Mouse (Mus musculus): Measurements from ENCODE around the gene Parp3. TPM values are rescaled to one million over a fixed set of nuclear protein-coding genes. Genes with fewer than 3 reads are reported as not detected.

The Parp3 gene
- polyA plus RNA-seq, 1 experiment from 2014 or later = 1.7 TPM

- WGBS = 89% methylated on average over 16 of the region's 16 CpGs
- Histone ChIP-seq H3K27me3 (ENCODE audit: insufficient read depth, poor library complexity, severe bottlenecking) (peaks cover 11% of the 10 kb centered on the region; the same call in 1 of the 2 replicates), H3K4me1 (peaks cover 59% of the 10 kb centered on the region)
These were observed 3.5 kb downstream of the Parp3 start for GRCm38 (mm10) chr9:106473081-106473752.

GRCm38 (mm10) chr9:106472321-106472720 lies 4.4 kb downstream of the Parp3 start:
- H3K27me3 ChIP-seq (ENCODE audit: insufficient read depth, poor library complexity, severe bottlenecking) = peaks cover 11% of the 10 kb centered on the region; the same call in 1 of the 2 replicates
- WGBS = 50% methylated on average over 4 of the region's 4 CpGs
- H3K36me3 ChIP-seq = no peaks in the 10 kb centered on the region
- peaks cover 51% of the 10 kb centered on the region for H3K4me1 ChIP-seq
- DNase-seq (ENCODE audit: low spot score) = no peak
- H3K4me3 ChIP-seq = no peak overlapping the region
- peak overlapping the region; percentile 76 for H3K27ac ChIP-seq
- H3K9me3 ChIP-seq = no peaks in the 10 kb centered on the region

More at GRCm38 (mm10) chr9:106473081-106473752, 3.5 kb downstream of the Parp3 start:
- Histone ChIP-seq H3K9me3 (no peaks in the 10 kb centered on the region), H3K4me3 (no peak overlapping the region), H3K27ac (peak overlapping the region; percentile 76; the same call in 1 of the 2 replicates), H3K36me3 (no peaks in the 10 kb centered on the region)
- DNase-seq (ENCODE audit: low spot score) = no peak

DNA sequence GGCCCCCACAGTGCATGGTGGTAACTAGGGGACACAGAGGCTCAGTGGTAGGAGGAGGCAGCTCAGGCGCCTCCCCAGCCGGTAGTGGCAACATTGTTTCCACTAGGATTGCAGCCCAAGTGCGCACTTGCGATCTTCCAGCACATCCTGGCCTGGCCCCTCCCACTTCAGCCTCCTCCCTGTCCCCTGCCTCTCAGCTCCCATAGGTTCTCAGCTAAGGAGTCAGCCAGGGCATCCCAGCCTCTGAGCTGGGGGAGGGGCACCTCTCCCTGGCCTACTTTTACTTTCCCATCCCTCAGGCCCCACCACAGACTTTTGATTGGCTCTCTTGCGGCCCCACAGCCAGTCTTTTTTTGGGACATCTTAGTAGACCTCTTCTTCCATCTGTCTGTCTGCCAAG lies 4.9 kb downstream of the Parp3 start:
- peak overlapping the region; percentile 44 for H3K4me3 ChIP-seq
- no peaks in the 10 kb centered on the region for H3K36me3 ChIP-seq
- H3K4me1 ChIP-seq = peaks cover 51% of the 10 kb centered on the region
- peak overlapping the region; percentile 76 for H3K27ac ChIP-seq
- H3K27me3 ChIP-seq (ENCODE audit: insufficient read depth, poor library complexity, severe bottlenecking) = peaks cover 14% of the 10 kb centered on the region; the same call in 1 of the 2 replicates
- H3K9me3 ChIP-seq = no peaks in the 10 kb centered on the region
- 9% methylated on average over 5 of the region's 5 CpGs for WGBS
- peak; percentile 87 for DNase-seq (ENCODE audit: low spot score)

- H3K27me3 ChIP-seq (ENCODE audit: insufficient read depth, poor library complexity, severe bottlenecking) = peaks cover 17% of the 10 kb centered on the region; the same call in 1 of the 2 replicates
- peaks cover 46% of the 10 kb centered on the region for H3K4me1 ChIP-seq
- no peaks in the 10 kb centered on the region for H3K36me3 ChIP-seq
- peak overlapping the region; percentile 44 for H3K4me3 ChIP-seq
- no peaks in the 10 kb centered on the region for H3K9me3 ChIP-seq
- WGBS = 62% methylated on average over 14 of the region's 14 CpGs
- DNase-seq (ENCODE audit: low spot score) = no peak
- H3K27ac ChIP-seq = peak overlapping the region; percentile 76
These were observed 5.6 kb downstream of the Parp3 start for GRCm38 (mm10) chr9:106470991-106471750.

DNA sequence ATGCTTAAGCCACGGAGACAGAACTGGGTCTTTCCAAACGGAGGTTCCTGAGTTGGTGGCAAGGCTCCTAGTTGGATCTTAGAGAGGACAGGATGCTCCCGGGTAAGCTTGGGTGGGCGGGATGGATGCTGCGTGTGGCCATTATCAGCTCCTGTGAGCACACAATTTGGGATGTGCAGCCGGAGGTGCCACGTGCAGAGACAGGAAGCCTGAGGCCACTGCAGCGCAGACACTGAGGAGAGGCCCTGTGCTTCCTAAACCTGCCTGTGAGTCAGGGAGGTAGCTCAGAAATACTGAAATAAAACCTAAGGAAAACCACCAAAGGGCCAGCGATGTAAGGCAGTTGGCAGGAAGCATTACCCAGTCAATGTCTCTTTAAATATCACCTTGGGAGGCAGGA lies 7.0 kb downstream of the Parp3 start:
- Histone ChIP-seq H3K4me3 (no peak overlapping the region), H3K27ac (no peak overlapping the region), H3K9me3 (no peaks in the 10 kb centered on the region), H3K36me3 (0 out of 2 replicates have a peak, but pooled peaks cover 4% of the 10 kb centered on the region), H3K27me3 (ENCODE audit: insufficient read depth, poor library complexity, severe bottlenecking) (peaks cover 30% of the 10 kb centered on the region), H3K4me1 (peaks cover 48% of the 10 kb centered on the region)
- WGBS = 60% methylated on average over 9 of the region's 9 CpGs
- no peak for DNase-seq (ENCODE audit: low spot score)

- Histone ChIP-seq H3K27ac (no peak overlapping the region), H3K36me3 (peaks cover 7% of the 10 kb centered on the region; the same call in 1 of the 2 replicates), H3K9me3 (no peaks in the 10 kb centered on the region), H3K27me3 (ENCODE audit: insufficient read depth, poor library complexity, severe bottlenecking) (peaks cover 34% of the 10 kb centered on the region), H3K4me1 (peaks cover 48% of the 10 kb centered on the region), H3K4me3 (no peak overlapping the region)
- no peak for DNase-seq (ENCODE audit: low spot score)
- 73% methylated on average over 6 of the region's 6 CpGs for WGBS
These were observed 7.4 kb downstream of the Parp3 start for GRCm38 (mm10) chr9:106469317-106469716.

DNA sequence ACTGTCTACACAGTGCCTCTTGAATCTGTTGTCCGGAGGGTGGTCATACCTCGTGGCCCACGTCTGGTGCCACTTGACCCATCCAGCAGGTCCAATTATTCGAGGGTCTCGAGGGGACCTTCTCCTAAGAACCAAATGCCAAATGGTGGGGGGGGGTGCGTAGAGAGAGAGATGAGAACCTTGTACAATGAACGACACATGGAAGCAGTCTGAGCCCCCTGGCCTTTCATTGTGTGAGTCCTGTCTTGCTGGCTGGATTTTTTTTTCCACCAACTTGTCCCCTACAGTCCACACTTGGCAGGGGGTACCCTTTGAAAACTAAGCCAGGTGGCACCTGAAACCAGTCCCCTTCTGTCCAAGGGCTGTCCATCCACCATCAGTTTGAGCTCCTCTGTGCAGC lies 9.0 kb downstream of the Parp3 start:
- Histone ChIP-seq H3K4me3 (no peak overlapping the region), H3K4me1 (peaks cover 45% of the 10 kb centered on the region), H3K27ac (no peak overlapping the region), H3K9me3 (no peaks in the 10 kb centered on the region), H3K36me3 (peaks cover 21% of the 10 kb centered on the region), H3K27me3 (ENCODE audit: insufficient read depth, poor library complexity, severe bottlenecking) (peaks cover 42% of the 10 kb centered on the region)
- DNase-seq (ENCODE audit: low spot score) = no peak
- WGBS = 89% methylated on average over 7 of the region's 7 CpGs

DNA sequence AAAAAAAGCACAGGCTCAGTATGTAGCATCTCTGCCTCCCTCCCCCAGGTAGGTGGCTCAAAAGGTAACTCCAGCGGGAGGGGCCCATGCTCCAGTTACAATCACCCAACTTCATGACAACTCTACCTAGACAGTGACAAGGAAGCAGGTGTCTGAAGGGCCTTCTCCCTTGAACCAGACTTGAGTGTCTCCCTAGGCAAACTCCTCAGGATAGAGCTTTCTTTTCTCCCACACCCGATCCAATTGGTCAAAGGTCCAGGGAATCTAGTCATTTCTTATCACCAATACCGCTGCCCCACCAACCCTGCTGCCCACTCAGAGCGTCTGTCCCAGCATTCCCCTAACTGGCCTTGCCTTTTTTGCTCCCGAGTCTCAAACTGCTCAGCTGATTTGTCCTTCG lies 10.0 kb downstream of the Parp3 start:
- WGBS = 80% methylated on average over 6 of the region's 6 CpGs
- DNase-seq (ENCODE audit: low spot score) = no peak
- Histone ChIP-seq H3K27me3 (ENCODE audit: insufficient read depth, poor library complexity, severe bottlenecking) (peaks cover 42% of the 10 kb centered on the region), H3K4me3 (no peak overlapping the region), H3K36me3 (peaks cover 31% of the 10 kb centered on the region), H3K9me3 (no peaks in the 10 kb centered on the region), H3K4me1 (peaks cover 35% of the 10 kb centered on the region), H3K27ac (no peak overlapping the region)

GRCm38 (mm10) chr9:106465571-106466200 lies 11.1 kb downstream of the Parp3 start, which contains the start of gene Gpr62:
Gpr62 (minus strand) TSS chr9:106465938.
- H3K4me3 ChIP-seq = peak within 1 kb of the TSS; percentile 64
- peaks cover 40% of the 10 kb centered on the region for H3K36me3 ChIP-seq
- no peaks in the 10 kb centered on the region for H3K9me3 ChIP-seq
- H3K27me3 ChIP-seq (ENCODE audit: insufficient read depth, poor library complexity, severe bottlenecking) = peaks cover 38% of the 10 kb centered on the region
- peaks cover 33% of the 10 kb centered on the region for H3K4me1 ChIP-seq
- no peak for DNase-seq (ENCODE audit: low spot score)
- WGBS = 30% methylated on average over 26 of the region's 26 CpGs
- H3K27ac ChIP-seq = peak within 1 kb of the TSS; percentile 89

DNA sequence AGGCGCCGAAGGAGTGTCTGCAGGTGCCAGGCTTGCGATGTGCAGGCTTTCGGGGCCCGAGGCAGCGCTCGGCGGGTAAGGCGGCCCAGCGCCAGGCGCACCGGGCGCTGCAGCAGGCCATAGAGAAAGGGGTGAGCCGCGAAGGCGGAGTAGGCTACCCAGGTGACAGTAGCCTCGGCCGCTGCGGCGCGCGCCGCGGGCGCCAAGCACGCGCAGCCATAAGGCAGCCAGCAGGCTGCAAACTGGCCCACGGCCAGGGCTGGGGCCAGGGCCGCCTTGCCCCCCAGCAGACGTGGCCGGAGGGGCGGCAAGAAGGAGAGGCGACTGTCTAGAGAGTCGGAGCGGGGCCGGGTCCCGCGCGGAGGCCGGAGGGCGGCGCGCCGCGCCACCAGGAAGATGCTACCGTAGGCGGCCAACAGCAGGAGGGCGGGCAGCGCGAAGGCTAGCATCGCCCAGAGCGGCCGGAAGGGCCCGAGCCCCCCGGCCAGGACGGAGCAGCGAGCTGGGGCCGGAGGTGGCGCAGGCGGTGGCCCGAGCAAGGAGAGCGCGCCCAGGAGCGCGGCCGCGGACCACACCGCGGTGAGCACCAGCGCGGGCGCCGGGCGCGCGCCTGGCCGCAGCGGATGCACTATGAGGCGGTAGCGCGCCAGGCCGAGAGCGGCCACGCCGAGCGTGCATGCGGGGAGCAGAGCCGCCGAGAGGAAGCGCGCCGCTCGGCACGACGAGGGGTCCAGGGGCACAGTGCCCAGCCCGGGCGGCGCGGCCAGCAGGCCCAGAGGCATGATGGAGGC lies 11.8 kb downstream of the Parp3 start:
- Histone ChIP-seq H3K27ac (peak overlapping the region; percentile 89), H3K4me3 (peak overlapping the region; percentile 64), H3K4me1 (peaks cover 40% of the 10 kb centered on the region), H3K9me3 (no peaks in the 10 kb centered on the region), H3K27me3 (ENCODE audit: insufficient read depth, poor library complexity, severe bottlenecking) (peaks cover 38% of the 10 kb centered on the region), H3K36me3 (peaks cover 48% of the 10 kb centered on the region)
- WGBS = 2% methylated on average over 99 of the region's 99 CpGs
- no peak for DNase-seq (ENCODE audit: low spot score)

DNA sequence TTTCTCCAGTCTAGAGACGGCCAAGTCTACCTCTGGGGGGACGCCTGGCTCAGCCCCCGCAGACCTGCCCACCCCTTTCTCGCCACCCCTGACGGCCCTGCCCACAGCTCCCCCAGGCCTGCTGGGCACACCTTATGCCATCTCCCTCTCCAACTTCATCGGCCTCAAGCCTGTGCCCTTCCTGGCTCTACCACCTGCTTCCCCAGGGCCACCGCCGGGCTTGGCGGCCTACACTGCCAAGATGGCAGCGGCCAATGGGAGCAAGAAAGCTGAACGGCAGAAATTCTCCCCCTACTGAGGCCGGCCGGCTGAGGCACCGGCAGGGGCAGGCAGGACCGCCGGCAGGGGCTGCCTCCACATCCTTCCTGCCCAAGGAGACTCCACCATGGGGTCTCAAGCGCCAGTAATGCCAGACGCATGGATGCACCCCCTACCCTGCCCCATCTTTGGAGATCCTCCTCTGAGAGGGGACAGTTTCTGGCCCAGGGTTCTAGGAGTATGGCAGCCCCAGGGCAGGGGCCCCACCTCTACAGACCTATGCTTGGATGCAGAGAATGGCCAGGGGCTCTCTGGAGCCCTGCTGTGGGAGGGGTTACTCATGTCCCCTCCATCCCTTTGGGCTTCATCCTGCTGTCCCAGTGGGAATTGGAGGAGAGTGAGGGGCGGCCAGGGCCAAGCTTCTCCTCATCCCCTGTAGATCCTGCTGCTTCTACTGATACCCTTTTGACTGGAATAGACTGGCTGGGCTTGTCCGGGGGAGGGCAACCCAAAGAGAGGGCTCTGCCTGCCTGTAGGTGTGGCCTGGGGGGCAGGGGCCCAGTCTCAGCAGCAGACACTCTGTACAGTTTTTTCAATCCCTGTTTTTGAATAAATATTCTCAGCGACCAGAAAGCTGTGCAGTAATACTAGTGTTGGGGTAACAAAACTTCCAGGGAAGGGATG lies 13.4 kb downstream of the Parp3 start:
- DNase-seq (ENCODE audit: low spot score) = no peak
- Histone ChIP-seq H3K36me3 (peaks cover 60% of the 10 kb centered on the region), H3K27ac (no peak overlapping the region), H3K4me3 (no peak overlapping the region), H3K27me3 (ENCODE audit: insufficient read depth, poor library complexity, severe bottlenecking) (peaks cover 38% of the 10 kb centered on the region), H3K4me1 (peaks cover 56% of the 10 kb centered on the region), H3K9me3 (no peaks in the 10 kb centered on the region)
- WGBS = 85% methylated on average over 21 of the region's 21 CpGs
